Mouse (Mus musculus) monocyte, adult 5-6 weeks (primary cell): ENCODE measurements around the gene Memo1. TPM values are rescaled to one million over a fixed set of nuclear protein-coding genes. Genes with fewer than 3 reads are reported as not detected.
"Not testable (repeated sequence)": the region's sequence is repeated elsewhere in the genome, so short reads cannot be mapped to it uniquely, and the experiment has no call there.

Source experiments
- ATAC-seq: fragments of 153-309, 156-312 bp; replicated peaks from 2 replicates; pipeline ENCODE4 v1.8.0; 2017; ENCODE audit warnings: mild to moderate bottlenecking; ENCODE audit not compliant: low TSS enrichment, insufficient number of reproducible peaks, severe bottlenecking, poor library complexity, low FRiP score
- total RNA-seq: library from RNA; stranded (forward); fragments of 200-1000, 200-491, 200-594 nt; gene quantifications from 3 replicates; pipeline ENCODE4 v1.2.3, GENCODE M21; 2017

The Memo1 gene
- 31.5 to 57.2 TPM (median 39.3 TPM) in 3 replicates for total RNA-seq

DNA sequence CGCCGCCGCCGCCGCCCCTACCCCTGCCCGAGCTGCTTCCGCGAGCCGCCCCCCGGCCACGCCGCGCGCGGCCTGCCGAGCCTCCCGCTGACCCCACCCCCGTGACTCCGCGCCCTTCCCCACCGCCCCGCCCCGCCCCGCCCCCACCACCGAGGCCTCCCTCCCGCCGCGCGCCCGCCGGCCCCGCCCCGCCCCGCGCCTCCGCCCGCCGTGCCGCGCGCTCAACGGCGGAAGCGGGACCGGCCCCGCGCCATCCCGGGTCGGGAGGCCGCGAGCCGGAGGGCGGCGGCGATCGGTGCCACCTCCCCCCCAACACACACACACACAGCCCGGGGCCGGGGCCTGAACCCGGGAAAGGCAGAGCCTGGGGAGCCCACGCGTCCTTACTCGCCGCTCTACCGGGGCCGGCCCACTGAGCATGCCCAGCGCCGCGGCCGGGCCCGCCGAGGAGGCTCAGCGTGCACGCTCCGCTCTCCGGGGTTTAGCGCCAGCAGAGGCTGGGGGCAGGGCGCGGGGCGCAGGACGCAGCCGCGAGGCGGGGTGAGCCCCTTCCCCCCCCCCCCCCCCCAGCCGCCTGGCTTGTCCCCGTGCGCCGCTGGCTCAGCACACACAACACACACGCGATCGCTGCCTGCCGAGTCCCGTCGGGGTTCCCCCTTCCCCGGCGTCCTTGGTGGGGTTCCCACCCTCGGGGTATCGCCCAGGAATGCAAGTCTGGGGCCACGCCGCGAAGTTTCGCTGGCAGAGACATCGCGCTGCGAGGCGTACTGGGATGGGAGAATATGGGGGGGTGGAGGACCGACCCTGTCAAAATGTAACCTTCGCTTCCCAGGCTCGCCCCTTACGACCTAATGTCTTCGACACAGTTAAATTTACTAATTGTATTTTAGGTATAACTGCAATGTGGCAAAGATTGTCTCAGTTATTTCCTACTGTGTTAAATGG, at the start of gene Memo1:
TSS of gene Memo1 (minus strand) at position 496 of the 945 bp plus-strand sequence.
- ATAC-seq: peak; percentile 51

GRCm38 (mm10) chr17:74341151-74341550, 45.8 kb upstream of the Memo1 start:
- ATAC-seq: no peak

DNA sequence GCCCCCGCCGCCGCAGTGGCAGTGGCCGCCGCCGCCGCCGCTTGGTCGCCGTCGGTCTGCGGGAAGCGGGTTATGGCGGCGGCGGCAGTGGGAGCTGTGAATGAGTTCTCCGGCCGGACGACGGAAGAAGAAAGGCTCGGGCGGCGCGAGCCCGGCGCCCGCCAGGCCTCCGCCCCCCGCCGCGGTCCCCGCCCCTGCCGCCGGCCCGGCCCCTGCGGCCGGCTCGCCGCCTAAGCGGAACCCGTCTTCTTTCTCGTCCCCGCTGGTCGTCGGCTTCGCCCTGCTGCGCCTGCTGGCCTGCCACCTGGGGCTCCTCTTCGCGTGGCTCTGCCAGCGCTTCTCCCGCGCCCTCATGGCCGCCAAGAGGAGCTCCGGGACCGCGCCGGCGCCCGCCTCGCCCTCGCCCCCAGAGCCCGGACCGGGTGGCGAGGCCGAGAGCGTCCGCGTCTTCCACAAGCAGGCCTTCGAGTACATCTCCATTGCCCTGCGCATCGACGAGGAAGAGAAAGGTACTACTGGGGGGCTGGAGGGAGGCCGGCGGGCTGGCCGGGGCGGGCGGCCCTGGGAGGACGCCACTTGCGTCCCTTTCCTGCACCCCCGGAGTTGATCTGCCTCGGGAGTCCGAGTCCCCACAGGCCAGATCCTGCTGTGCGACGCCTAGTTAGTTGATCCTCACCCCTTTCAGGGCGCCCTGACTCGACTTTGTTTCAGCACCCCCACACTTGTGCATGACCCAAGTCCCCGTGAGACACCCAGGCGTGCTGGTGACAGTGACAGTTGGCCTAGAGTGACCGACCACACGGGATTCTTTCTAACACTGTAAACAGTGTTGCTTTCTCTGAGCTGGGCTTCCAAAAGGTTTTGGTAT, 43.9 kb upstream of the Memo1 start, which contains the start of gene Spast:
TSS of gene Spast (plus strand) at position 51 of the 868 bp plus-strand sequence.
- ATAC-seq: peak; percentile 67

GRCm38 (mm10) chr17:74338225-74338931, 43.1 kb upstream of the Memo1 start:
- ATAC-seq: peak; percentile 81

GRCm38 (mm10) chr17:74331049-74331676, 35.8 kb upstream of the Memo1 start:
- no peak for ATAC-seq

- 0 out of 2 replicates have a peak, but pooled peaks have one; percentile 75 for ATAC-seq
These were observed 32.8 kb upstream of the Memo1 start for GRCm38 (mm10) chr17:74328146-74328545.

DNA sequence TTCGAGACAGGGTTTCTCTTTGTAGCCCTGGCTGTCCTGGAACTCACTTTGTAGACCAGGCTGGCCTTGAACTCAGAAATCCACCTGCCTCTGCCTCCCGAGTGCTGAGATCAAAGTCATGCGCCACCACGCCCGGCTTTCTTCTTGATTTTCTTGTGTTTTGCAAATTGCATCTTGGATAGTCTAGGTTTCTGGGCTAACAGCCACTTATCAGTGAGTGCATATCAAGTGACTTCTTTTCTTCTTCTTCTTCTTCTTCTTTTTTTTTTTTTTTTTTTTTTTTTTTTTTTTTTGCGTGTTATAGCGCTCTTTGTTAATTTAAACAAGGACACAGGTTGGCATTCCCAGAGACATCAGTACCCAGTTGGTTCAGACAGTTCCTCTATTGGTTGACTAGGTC, 31.9 kb upstream of the Memo1 start:
- not testable (repeated sequence) for ATAC-seq

DNA sequence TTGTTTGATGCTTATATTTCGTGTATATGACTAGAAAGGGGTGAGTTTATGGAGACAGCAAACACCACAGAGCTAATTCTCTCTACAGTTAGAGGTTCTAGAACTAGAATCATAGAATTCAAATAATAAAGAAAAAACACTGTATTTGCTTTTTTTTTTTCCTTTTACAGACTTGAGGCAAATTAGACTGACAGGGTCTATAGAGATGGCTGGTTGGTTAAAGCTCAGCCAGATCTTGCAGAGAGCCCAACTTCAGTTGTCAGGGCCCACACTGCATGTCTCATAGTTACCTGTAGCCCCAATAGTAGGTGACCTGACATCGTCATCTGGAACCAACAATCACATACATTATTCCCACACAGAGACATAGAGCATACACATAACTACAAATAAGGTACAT, 28.5 kb upstream of the Memo1 start, which contains the start of gene Dpy30:
TSS of gene Dpy30 (minus strand) at position 101 of the 400 bp plus-strand sequence.
- ATAC-seq: no peak

GRCm38 (mm10) chr17:74322400-74323054, 27.2 kb upstream of the Memo1 start:
- ATAC-seq: no peak

GRCm38 (mm10) chr17:74318721-74319120, 23.4 kb upstream of the Memo1 start:
- ATAC-seq: no peak

- peak; percentile 84 for ATAC-seq
These were observed 21.1 kb upstream of the Memo1 start for GRCm38 (mm10) chr17:74316309-74316863.

GRCm38 (mm10) chr17:74315445-74316308, 20.4 kb upstream of the Memo1 start:
- ATAC-seq: peak; percentile 23; the same call in 1 of the 2 replicates

- ATAC-seq: no peak
These were observed 10.7 kb upstream of the Memo1 start for GRCm38 (mm10) chr17:74306021-74306420.

- ATAC-seq: no peak
These were observed 10.3 kb upstream of the Memo1 start for GRCm38 (mm10) chr17:74305616-74306015.

DNA sequence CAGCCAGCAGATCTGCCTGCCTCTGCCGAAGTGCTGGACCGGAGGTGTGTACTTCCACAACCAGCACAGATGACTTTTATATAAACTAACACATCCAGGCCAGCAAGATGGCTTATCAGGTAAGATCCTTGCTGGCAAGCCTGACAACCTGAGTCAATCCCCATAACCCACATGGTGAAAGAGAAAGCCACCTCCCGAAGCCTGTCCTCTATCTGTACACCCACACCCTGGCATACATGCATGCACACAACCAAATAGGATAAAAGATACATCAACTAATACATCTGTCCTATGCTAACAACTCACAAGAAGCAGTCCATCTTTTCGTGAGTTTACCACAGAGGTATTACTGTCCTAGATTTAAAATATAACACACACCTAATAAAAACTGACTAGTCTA, 8.7 kb upstream of the Memo1 start:
- no peak for ATAC-seq

DNA sequence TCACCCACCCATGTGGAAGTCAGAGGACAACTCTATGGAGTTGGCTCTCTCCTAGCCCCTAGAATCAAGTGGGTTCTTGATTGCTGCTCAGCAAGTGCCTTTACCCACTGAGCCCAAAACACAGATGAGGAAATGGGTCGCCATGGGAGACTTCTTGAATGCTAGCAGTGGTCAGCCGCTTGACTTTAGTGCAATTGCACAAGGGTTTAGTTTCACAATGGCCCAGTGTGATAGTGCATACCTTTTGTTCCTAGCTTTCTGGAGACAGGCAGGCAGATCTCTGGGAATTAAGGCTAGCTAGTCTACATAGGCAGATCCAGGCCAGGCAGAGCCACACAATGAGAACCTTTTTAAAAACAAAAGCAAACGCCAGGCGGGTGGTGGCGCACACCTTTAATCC, 4.8 kb upstream of the Memo1 start:
- ATAC-seq: no peak
